Mouse (Mus musculus): ENCODE results near the gene Pdp2. TPM values are rescaled to one million over a fixed set of nuclear protein-coding genes. Genes with fewer than 3 reads are reported as not detected.

Gene Pdp2
- polyA plus RNA-seq, 1 experiment from 2014 or later = 11.9 TPM

DNA sequence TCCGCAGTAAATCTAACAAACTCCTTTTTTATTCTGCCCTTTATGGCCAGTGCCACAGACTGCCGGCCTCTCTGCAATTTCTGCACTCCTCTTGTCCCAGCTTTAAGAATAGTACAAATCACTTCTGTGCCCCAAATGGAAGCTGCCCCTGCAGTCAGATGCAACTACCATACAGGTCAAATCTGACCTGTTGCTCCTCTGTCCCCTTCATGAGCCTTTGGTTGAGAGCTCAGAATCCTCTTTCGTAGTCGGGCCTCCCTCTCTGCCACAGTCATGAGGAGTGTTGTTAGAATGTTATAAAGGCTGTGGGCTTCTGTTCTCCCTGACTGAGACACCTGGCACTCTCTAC lies 12.0 kb downstream of the Pdp2 start:
- ATAC-seq = no peak
- 71% methylated on average over 4 of the region's 4 CpGs for WGBS
- no peak overlapping the region for H3K9ac ChIP-seq (ENCODE audit: low read length)
- no peak for DNase-seq (ENCODE audit: low spot score)
- H3K27me3 ChIP-seq (replicated peaks; ENCODE audit: control insufficient read depth, insufficient read depth, low read length) = no peaks in the 10 kb centered on the region
- no peak overlapping the region for H3K27ac ChIP-seq (ENCODE audit: low read depth, low read length)
- H3K36me3 ChIP-seq (ENCODE audit: control insufficient read depth, insufficient read depth, low read length) = no peaks in the 10 kb centered on the region
- no peak overlapping the region for H3K4me3 ChIP-seq (ENCODE audit: low read depth, low read length)
- no peak overlapping the region for H3K4me2 ChIP-seq (ENCODE audit: low read length)
- no peaks in the 10 kb centered on the region for H3K4me1 ChIP-seq (ENCODE audit: control insufficient read depth, insufficient read depth, low read length)
- H3K9me3 ChIP-seq (replicated peaks; ENCODE audit: control insufficient read depth, low read length) = no peaks in the 10 kb centered on the region

DNA sequence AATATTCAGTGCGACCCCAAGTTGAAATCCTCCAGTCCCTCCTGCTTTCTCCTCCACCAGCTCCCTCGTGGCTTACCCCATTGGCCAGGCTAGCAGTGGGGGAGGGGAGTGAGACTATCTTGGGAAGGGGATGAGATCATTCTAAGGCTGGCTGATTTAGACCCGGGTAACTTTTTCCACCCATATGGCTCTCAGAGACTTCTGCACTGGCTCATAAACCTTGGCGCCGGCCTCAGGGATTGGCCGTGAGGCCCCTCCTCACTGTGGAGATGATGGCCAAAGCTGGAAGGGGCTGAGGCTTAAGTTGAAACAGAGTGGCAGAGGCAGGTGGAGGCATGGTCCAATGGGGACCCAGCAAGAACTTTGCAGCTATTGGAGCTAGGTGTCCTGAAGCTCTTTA lies 15.1 kb downstream of the Pdp2 start:
- H3K36me3 ChIP-seq (ENCODE audit: control insufficient read depth, insufficient read depth, low read length) = no peaks in the 10 kb centered on the region
- no peak overlapping the region for H3K4me2 ChIP-seq (ENCODE audit: low read length)
- DNase-seq (ENCODE audit: low spot score) = no peak
- no peaks in the 10 kb centered on the region for H3K27me3 ChIP-seq (replicated peaks; ENCODE audit: control insufficient read depth, insufficient read depth, low read length)
- H3K9me3 ChIP-seq (replicated peaks; ENCODE audit: control insufficient read depth, low read length) = no peaks in the 10 kb centered on the region
- H3K9ac ChIP-seq (ENCODE audit: low read length) = no peak overlapping the region
- H3K4me1 ChIP-seq (ENCODE audit: control insufficient read depth, insufficient read depth, low read length) = no peaks in the 10 kb centered on the region
- H3K4me3 ChIP-seq (ENCODE audit: low read depth, low read length) = no peak overlapping the region
- no peak for ATAC-seq
- no peak overlapping the region for H3K27ac ChIP-seq (ENCODE audit: low read depth, low read length)
- WGBS = 52% methylated on average over 6 of the region's 6 CpGs

DNA sequence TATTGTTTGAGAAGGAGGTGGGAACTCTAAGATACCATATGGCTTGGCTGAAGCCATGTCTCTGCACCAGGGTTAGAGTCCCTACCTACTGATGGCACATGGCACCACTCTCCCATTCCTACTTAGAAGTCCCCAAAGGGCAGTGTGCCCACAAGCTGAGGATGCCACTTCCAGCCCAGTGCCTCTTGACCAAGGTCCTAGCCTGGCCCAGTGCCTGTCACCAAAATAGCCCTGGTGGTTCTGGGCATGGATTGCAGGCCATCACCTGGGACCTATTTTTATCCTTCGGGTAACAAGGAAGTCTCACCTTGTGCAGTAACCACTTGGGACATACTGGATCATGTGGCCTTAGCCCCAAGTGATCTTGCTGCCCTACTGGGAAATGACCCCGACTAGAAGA lies 16.7 kb downstream of the Pdp2 start:
- DNase-seq (ENCODE audit: low spot score) = no peak
- no peak overlapping the region for H3K4me3 ChIP-seq (ENCODE audit: low read depth, low read length)
- H3K27me3 ChIP-seq (replicated peaks; ENCODE audit: control insufficient read depth, insufficient read depth, low read length) = no peaks in the 10 kb centered on the region
- no peak for ATAC-seq
- H3K9ac ChIP-seq (ENCODE audit: low read length) = no peak overlapping the region
- H3K36me3 ChIP-seq (ENCODE audit: control insufficient read depth, insufficient read depth, low read length) = no peaks in the 10 kb centered on the region
- H3K4me1 ChIP-seq (ENCODE audit: control insufficient read depth, insufficient read depth, low read length) = no peaks in the 10 kb centered on the region
- H3K4me2 ChIP-seq (ENCODE audit: low read length) = no peak overlapping the region
- H3K27ac ChIP-seq (ENCODE audit: low read depth, low read length) = no peak overlapping the region
- WGBS = 65% methylated on average over 2 of the region's 2 CpGs
- no peaks in the 10 kb centered on the region for H3K9me3 ChIP-seq (replicated peaks; ENCODE audit: control insufficient read depth, low read length)

DNA sequence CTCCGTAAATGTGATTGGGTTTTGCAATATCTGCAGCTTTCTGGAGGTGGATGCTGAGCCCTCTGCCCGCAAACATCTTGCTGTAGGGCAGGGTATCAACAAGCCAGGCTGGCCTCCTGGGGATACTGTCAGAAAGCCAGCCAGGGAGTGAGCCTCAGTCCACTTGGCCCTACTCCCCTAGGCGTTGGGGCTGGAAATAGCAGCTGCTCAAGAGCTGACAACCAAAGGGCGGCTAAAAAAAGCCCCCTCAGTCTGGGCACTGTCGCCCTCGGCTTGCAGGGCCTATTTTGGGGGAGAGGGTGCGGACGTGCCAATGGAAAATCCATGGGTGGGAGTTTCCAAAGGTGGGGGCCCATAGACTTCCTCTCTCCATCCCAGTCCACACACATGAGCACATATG lies 18.0 kb downstream of the Pdp2 start:
- DNase-seq (ENCODE audit: low spot score) (no peak), ATAC-seq (no peak)
- Histone ChIP-seq H3K36me3 (ENCODE audit: control insufficient read depth, insufficient read depth, low read length) (no peaks in the 10 kb centered on the region), H3K27ac (ENCODE audit: low read depth, low read length) (no peak overlapping the region), H3K4me2 (ENCODE audit: low read length) (no peak overlapping the region), H3K27me3 (replicated peaks; ENCODE audit: control insufficient read depth, insufficient read depth, low read length) (no peaks in the 10 kb centered on the region), H3K9me3 (replicated peaks; ENCODE audit: control insufficient read depth, low read length) (no peaks in the 10 kb centered on the region), H3K4me1 (ENCODE audit: control insufficient read depth, insufficient read depth, low read length) (no peaks in the 10 kb centered on the region), H3K9ac (ENCODE audit: low read length) (no peak overlapping the region), H3K4me3 (ENCODE audit: low read depth, low read length) (no peak overlapping the region)
- WGBS = 77% methylated on average over 8 of the region's 8 CpGs

DNA sequence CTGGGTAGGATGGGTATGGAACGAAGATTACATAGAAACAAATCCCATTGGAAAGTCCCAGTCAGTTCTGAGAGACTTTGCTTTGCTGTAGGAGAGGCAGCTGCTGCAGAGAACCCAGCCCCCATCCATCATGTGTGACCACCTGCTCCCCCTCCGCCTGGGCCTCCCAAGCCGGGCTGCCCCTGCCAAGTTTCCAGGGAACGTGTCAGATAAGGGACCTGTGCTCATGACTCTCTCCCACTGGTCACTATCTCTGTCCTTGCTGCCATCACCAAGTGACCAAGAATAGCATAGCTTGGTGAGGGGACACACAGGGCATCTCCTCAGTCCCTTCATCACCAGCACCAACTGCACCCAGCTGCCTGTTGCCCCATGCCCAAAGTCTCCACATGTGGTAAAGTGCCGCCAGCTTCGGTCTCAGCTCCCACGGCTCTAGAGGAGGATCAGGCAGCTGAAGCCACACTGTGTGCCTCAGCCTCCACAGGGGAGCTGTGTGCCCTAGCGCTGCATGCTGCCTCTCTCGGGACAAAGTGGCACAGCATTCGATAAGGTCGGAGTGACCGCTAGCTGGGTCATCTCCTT lies 19.0 kb downstream of the Pdp2 start:
- H3K9ac ChIP-seq (ENCODE audit: low read length) = no peak overlapping the region
- H3K36me3 ChIP-seq (ENCODE audit: control insufficient read depth, insufficient read depth, low read length) = no peaks in the 10 kb centered on the region
- H3K27me3 ChIP-seq (replicated peaks; ENCODE audit: control insufficient read depth, insufficient read depth, low read length) = no peaks in the 10 kb centered on the region
- H3K27ac ChIP-seq (ENCODE audit: low read depth, low read length) = no peak overlapping the region
- WGBS = 79% methylated on average over 12 of the region's 12 CpGs
- H3K9me3 ChIP-seq (replicated peaks; ENCODE audit: control insufficient read depth, low read length) = no peaks in the 10 kb centered on the region
- no peaks in the 10 kb centered on the region for H3K4me1 ChIP-seq (ENCODE audit: control insufficient read depth, insufficient read depth, low read length)
- ATAC-seq (no peak), DNase-seq (ENCODE audit: low spot score) (no peak)
- H3K4me2 ChIP-seq (ENCODE audit: low read length) = no peak overlapping the region
- H3K4me3 ChIP-seq (ENCODE audit: low read depth, low read length) = no peak overlapping the region

DNA sequence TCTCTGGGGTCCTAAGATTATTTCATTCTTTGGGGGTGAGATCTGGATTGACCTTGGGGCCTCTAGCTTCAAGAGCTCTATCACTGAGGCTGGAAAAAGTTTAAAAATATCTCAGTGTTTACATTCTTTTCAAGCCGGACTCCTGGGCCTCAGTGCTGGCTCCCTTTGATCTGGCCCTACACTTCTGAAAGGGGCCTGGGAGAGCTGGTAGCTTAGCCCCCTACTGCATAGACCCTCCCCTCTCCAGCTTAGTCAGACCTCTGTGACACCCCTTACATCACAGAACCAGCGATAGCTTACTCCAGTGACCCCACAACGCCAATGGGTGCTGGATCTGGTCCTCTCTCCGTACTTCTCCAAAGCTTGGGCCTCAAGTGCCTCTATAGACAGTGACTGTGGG lies 20.4 kb downstream of the Pdp2 start:
- DNase-seq (ENCODE audit: low spot score) = no peak
- Histone ChIP-seq H3K9me3 (replicated peaks; ENCODE audit: control insufficient read depth, low read length) (no peaks in the 10 kb centered on the region), H3K36me3 (ENCODE audit: control insufficient read depth, insufficient read depth, low read length) (no peaks in the 10 kb centered on the region), H3K4me1 (ENCODE audit: control insufficient read depth, insufficient read depth, low read length) (no peaks in the 10 kb centered on the region), H3K27me3 (replicated peaks; ENCODE audit: control insufficient read depth, insufficient read depth, low read length) (no peaks in the 10 kb centered on the region), H3K4me2 (ENCODE audit: low read length) (no peak overlapping the region), H3K4me3 (ENCODE audit: low read depth, low read length) (no peak overlapping the region), H3K27ac (ENCODE audit: low read depth, low read length) (no peak overlapping the region), H3K9ac (ENCODE audit: low read length) (no peak overlapping the region)
- no peak for ATAC-seq
- 77% methylated on average over 4 of the region's 4 CpGs for WGBS

DNA sequence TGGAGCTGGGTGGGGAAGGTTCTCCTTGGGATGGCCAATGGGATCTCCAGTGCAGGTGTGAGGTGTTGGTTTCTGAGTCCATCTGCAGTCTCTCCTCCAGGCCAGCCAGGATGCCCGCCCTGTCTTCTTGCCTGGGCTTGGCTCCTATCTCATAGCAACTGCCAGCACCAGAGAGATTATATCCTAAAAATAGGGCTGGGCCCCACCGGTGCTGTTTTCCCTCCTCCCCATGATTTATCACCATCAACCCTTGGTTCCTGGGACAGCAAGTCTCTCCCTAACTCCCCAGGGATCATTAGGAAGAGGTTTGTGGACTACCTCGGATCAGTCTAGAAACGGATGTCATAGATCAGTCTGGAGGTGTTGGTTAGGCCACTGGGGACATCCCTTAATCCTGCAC lies 21.9 kb downstream of the Pdp2 start:
- WGBS = 87% methylated on average over 4 of the region's 4 CpGs

DNA sequence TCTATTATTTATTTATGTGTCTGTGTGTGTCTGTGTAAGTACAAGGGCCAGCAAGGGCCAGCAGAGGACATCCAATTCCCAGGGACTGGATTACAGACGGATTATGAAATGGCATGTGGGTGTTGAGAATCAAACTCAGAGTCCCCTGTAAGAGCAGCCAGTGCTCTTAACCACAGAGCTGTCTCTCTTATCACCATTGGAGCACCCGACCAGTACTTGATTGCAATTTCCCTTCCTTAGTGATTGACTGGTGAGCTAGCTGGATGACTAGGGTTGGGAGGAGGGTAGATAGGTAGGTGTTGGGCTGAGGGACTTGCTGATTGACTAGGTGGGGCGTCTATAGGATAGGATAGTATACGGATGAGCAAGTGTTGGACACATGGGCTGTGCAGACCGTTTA lies 29.5 kb downstream of the Pdp2 start:
- 83% methylated on average over 5 of the region's 5 CpGs for WGBS
- Histone ChIP-seq H3K27ac (ENCODE audit: low read depth, low read length) (no peak overlapping the region), H3K9ac (ENCODE audit: low read length) (no peak overlapping the region), H3K4me1 (ENCODE audit: control insufficient read depth, insufficient read depth, low read length) (no peaks in the 10 kb centered on the region), H3K27me3 (replicated peaks; ENCODE audit: control insufficient read depth, insufficient read depth, low read length) (no peaks in the 10 kb centered on the region), H3K36me3 (ENCODE audit: control insufficient read depth, insufficient read depth, low read length) (no peaks in the 10 kb centered on the region), H3K4me2 (ENCODE audit: low read length) (no peak overlapping the region), H3K9me3 (replicated peaks; ENCODE audit: control insufficient read depth, low read length) (no peaks in the 10 kb centered on the region), H3K4me3 (ENCODE audit: low read depth, low read length) (no peak overlapping the region)
- DNase-seq (ENCODE audit: low spot score) (no peak), ATAC-seq (no peak)

More for the DNA sequence above, 21.9 kb downstream of the Pdp2 start:
- no peak for ATAC-seq
- no peak for DNase-seq (ENCODE audit: low spot score)
- Histone ChIP-seq H3K9ac (ENCODE audit: low read length) (no peak overlapping the region), H3K9me3 (replicated peaks; ENCODE audit: control insufficient read depth, low read length) (no peaks in the 10 kb centered on the region), H3K4me3 (ENCODE audit: low read depth, low read length) (no peak overlapping the region), H3K27ac (ENCODE audit: low read depth, low read length) (no peak overlapping the region), H3K4me2 (ENCODE audit: low read length) (no peak overlapping the region), H3K36me3 (ENCODE audit: control insufficient read depth, insufficient read depth, low read length) (no peaks in the 10 kb centered on the region), H3K27me3 (replicated peaks; ENCODE audit: control insufficient read depth, insufficient read depth, low read length) (no peaks in the 10 kb centered on the region), H3K4me1 (ENCODE audit: control insufficient read depth, insufficient read depth, low read length) (no peaks in the 10 kb centered on the region)

DNA sequence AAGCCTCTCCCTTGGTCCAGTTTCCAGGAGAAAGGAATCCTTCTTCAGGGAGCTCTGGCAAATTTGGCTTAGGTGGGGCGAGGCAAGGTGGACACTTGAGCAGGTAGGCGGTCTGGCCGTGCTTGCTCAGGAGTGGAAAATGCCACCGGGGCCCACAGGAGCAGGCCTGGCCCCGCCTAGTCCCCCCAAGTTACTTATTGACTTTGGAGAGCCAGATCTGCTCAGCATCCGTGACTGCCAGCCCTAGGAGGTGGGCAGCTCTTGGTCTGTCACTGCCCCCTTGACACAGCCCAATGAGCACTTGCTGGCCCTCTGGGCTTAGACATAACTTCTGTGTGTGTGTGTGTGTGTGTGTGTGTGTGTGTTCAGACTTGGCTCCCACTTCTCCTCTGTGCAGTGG lies 32.9 kb downstream of the Pdp2 start, which contains the start of gene Cdh16:
Gene Cdh16, minus strand, starts transcription at position 236 of the 400 bp plus-strand sequence.
- ATAC-seq = no peak
- no peaks in the 10 kb centered on the region for H3K4me1 ChIP-seq (ENCODE audit: control insufficient read depth, insufficient read depth, low read length)
- H3K27ac ChIP-seq (ENCODE audit: low read depth, low read length) = no peak within 1 kb of the TSS
- H3K36me3 ChIP-seq (ENCODE audit: control insufficient read depth, insufficient read depth, low read length) = no peaks in the 10 kb centered on the region
- WGBS = 79% methylated on average over 6 of the region's 6 CpGs
- no peak within 1 kb of the TSS for H3K9ac ChIP-seq (ENCODE audit: low read length)
- no peak within 1 kb of the TSS for H3K4me2 ChIP-seq (ENCODE audit: low read length)
- H3K9me3 ChIP-seq (replicated peaks; ENCODE audit: control insufficient read depth, low read length) = no peaks in the 10 kb centered on the region
- DNase-seq (ENCODE audit: low spot score) = no peak
- H3K27me3 ChIP-seq (replicated peaks; ENCODE audit: control insufficient read depth, insufficient read depth, low read length) = no peaks in the 10 kb centered on the region
- H3K4me3 ChIP-seq (ENCODE audit: low read depth, low read length) = no peak within 1 kb of the TSS
